Mouse (Mus musculus) CH12.LX (cell line): ENCODE data around the gene Gm20388. TPM values are rescaled to one million over a fixed set of nuclear protein-coding genes. Genes with fewer than 3 reads are reported as not detected.

ENCODE experiments used
- DNase-seq: peaks from one replicate; pipeline ENCODE4 v3.0.0-alpha.2; 2013; ENCODE audit errors: extremely low read depth
- H3K27ac ChIP-seq: 2 replicates; pipeline ENCODE4 v1.5.1; 2012; ENCODE audit warnings: low read depth, mild to moderate bottlenecking, control low read depth, moderate library complexity; ENCODE audit not compliant: insufficient read depth
- H3K27me3 ChIP-seq: replicated peaks from 2 replicates; pipeline ENCODE3; 2012; ENCODE audit warnings: inconsistent platforms
- H3K36me3 ChIP-seq, 2 experiments: replicated peaks in 1 of 2; 2 replicates each; pipeline versions ENCODE3 to v1.6.1; 2012; ENCODE audit warnings: inconsistent platforms in 1 of 2, low read length in 1 of 2, mild to moderate bottlenecking in 1 of 2, mixed read lengths in 1 of 2, moderate library complexity in 1 of 2; ENCODE audit not compliant: control insufficient read depth in 1 of 2, insufficient read depth in 1 of 2
- H3K4me1 ChIP-seq, 2 experiments: 2 replicates each; pipeline ENCODE4 v1.6.1; 2012; ENCODE audit warnings: inconsistent platforms in 1 of 2, moderate library complexity in 1 of 2; ENCODE audit not compliant: insufficient read depth in 2 of 2, control insufficient read depth in 1 of 2
- H3K4me2 ChIP-seq: 2 replicates; pipeline ENCODE4 v1.6.1; 2012; ENCODE audit warnings: low read depth, mild to moderate bottlenecking, control low read depth; ENCODE audit not compliant: poor library complexity, insufficient read depth, severe bottlenecking
- H3K4me3 ChIP-seq, 3 experiments: fragments of 150-350 bp in 1 of 3; sonication (generic) in 1 of 3; replicated peaks in 1 of 3; 2 replicates each; pipeline versions ENCODE3 to v1.5.1; 2011 to 2012; ENCODE audit warnings: low read depth in 2 of 3, low read length in 2 of 3, mild to moderate bottlenecking in 2 of 3, moderate library complexity in 2 of 3, control low read depth in 1 of 3, improper control_type of control experiment in 1 of 3, inconsistent platforms in 1 of 3, mixed read lengths in 1 of 3; ENCODE audit not compliant: poor library complexity in 1 of 3
- H3K79me2 ChIP-seq: replicated peaks from 2 replicates; pipeline ENCODE4 v1.6.1; 2012; ENCODE audit warnings: mild to moderate bottlenecking, moderate library complexity; ENCODE audit not compliant: control insufficient read depth, poor library complexity, insufficient read depth, severe bottlenecking; ENCODE audit errors: extremely low read depth
- H3K9ac ChIP-seq: 2 replicates; pipeline ENCODE4 v1.6.1; 2012; ENCODE audit warnings: low read depth, mild to moderate bottlenecking, control low read depth, moderate library complexity; ENCODE audit not compliant: insufficient read depth
- H3K9me3 ChIP-seq: replicated peaks from 2 replicates; pipeline ENCODE3; 2012; ENCODE audit warnings: low read length, inconsistent platforms, mixed read lengths
- CTCF ChIP-seq, 2 experiments: IDR thresholded peaks in 1 of 2; conservative IDR thresholded peaks in 1 of 2; 2 replicates each; pipeline ENCODE4 v1.5.1; 2011 to 2012; ENCODE audit warnings: low read depth in 2 of 2, low read length in 2 of 2, improper control_type of control experiment in 1 of 2, inconsistent platforms in 1 of 2, mild to moderate bottlenecking in 1 of 2, moderate library complexity in 1 of 2
- E2F4 ChIP-seq: IDR thresholded peaks from 2 replicates; pipeline ENCODE4 v1.6.1; 2011; ENCODE audit warnings: low read depth, low read length, improper control_type of control experiment; ENCODE audit not compliant: insufficient replicate concordance
- ELF1 ChIP-seq: IDR thresholded peaks from 2 replicates; pipeline ENCODE4 v1.6.1; 2014; ENCODE audit warnings: low read depth, mild to moderate bottlenecking, inconsistent platforms, low read length, improper control_type of control experiment
- EP300 ChIP-seq: IDR thresholded peaks from 2 replicates; pipeline ENCODE4 v1.6.1; 2011; ENCODE audit warnings: low read length, improper control_type of control experiment
- ETS1 ChIP-seq: conservative IDR thresholded peaks from 2 replicates; pipeline ENCODE4 v1.6.1; 2012; ENCODE audit warnings: low read depth, mild to moderate bottlenecking, inconsistent platforms, low read length, improper control_type of control experiment, moderate library complexity
- GABPA ChIP-seq: IDR thresholded peaks from 2 replicates; pipeline ENCODE4 v1.6.1; 2012; ENCODE audit warnings: low read depth, low read length, improper control_type of control experiment, inconsistent platforms; ENCODE audit not compliant: insufficient replicate concordance
- IRF4 ChIP-seq: IDR thresholded peaks from 2 replicates; pipeline ENCODE4 v1.6.1; 2014; ENCODE audit warnings: low read depth, mild to moderate bottlenecking, inconsistent platforms, low read length, improper control_type of control experiment
- JUN ChIP-seq: IDR thresholded peaks from 2 replicates; pipeline ENCODE4 v1.6.1; 2011; ENCODE audit warnings: low read depth, mild to moderate bottlenecking, low read length, improper control_type of control experiment, moderate library complexity; ENCODE audit not compliant: insufficient read depth
- JUND ChIP-seq: conservative IDR thresholded peaks from 2 replicates; pipeline ENCODE4 v1.6.1; 2011; ENCODE audit warnings: low read depth, low read length, improper control_type of control experiment
- KAT2A ChIP-seq: IDR thresholded peaks from 2 replicates; pipeline ENCODE4 v1.6.1; 2012; ENCODE audit warnings: low read length, improper control_type of control experiment, inconsistent platforms; ENCODE audit not compliant: insufficient replicate concordance
- MAFK ChIP-seq: IDR thresholded peaks from 2 replicates; pipeline ENCODE4 v1.6.1; 2011; ENCODE audit warnings: low read length, improper control_type of control experiment; ENCODE audit not compliant: insufficient replicate concordance
- MAZ ChIP-seq: IDR thresholded peaks from 2 replicates; pipeline ENCODE4 v1.6.1; 2012; ENCODE audit warnings: low read depth, mild to moderate bottlenecking, inconsistent platforms, low read length, improper control_type of control experiment, moderate library complexity
- MXI1 ChIP-seq: IDR thresholded peaks from 2 replicates; pipeline ENCODE4 v1.6.1; 2011; ENCODE audit warnings: mild to moderate bottlenecking, low read depth, low read length, improper control_type of control experiment
- MYC ChIP-seq: IDR thresholded peaks from 2 replicates; pipeline ENCODE4 v1.6.1; 2011; ENCODE audit warnings: low read depth, mild to moderate bottlenecking, improper control_type of control experiment, low read length
- PAX5 ChIP-seq: IDR thresholded peaks from 2 replicates; pipeline ENCODE4 v1.6.1; 2012; ENCODE audit warnings: low read length, inconsistent platforms, mixed read lengths
- POLR2AphosphoS2 ChIP-seq: IDR thresholded peaks from 2 replicates; pipeline ENCODE4 v1.6.1; 2011; ENCODE audit warnings: low read depth, low read length, improper control_type of control experiment
- RAD21 ChIP-seq: IDR thresholded peaks from 2 replicates; pipeline ENCODE4 v1.6.1; 2011; ENCODE audit warnings: low read depth, mild to moderate bottlenecking, low read length, improper control_type of control experiment, moderate library complexity
- SMC3 ChIP-seq: IDR thresholded peaks from 2 replicates; pipeline ENCODE4 v1.6.1; 2011; ENCODE audit warnings: low read depth, low read length, improper control_type of control experiment
- TCF12 ChIP-seq: IDR thresholded peaks from 2 replicates; pipeline ENCODE4 v1.6.1; 2014; ENCODE audit warnings: low read depth, mild to moderate bottlenecking, inconsistent platforms, low read length, improper control_type of control experiment
- UBTF ChIP-seq: IDR thresholded peaks from 2 replicates; pipeline ENCODE4 v1.6.1; 2012; ENCODE audit warnings: low read depth, mild to moderate bottlenecking, inconsistent platforms, low read length, improper control_type of control experiment, moderate library complexity
- USF1 ChIP-seq: IDR thresholded peaks from 2 replicates; pipeline ENCODE4 v1.6.1; 2014; ENCODE audit warnings: low read depth, mild to moderate bottlenecking, inconsistent platforms, low read length, improper control_type of control experiment
- ZC3H11A ChIP-seq: IDR thresholded peaks from 2 replicates; pipeline ENCODE4 v1.6.1; 2012; ENCODE audit warnings: low read depth, mild to moderate bottlenecking, inconsistent platforms, low read length, improper control_type of control experiment
- ZMIZ1 ChIP-seq: IDR thresholded peaks from 2 replicates; pipeline ENCODE4 v1.6.1; 2012; ENCODE audit warnings: low read depth, mild to moderate bottlenecking, inconsistent platforms, low read length, improper control_type of control experiment
- ZNF384 ChIP-seq: IDR thresholded peaks from 2 replicates; pipeline ENCODE4 v1.6.1; 2012; ENCODE audit warnings: low read depth, low read length, improper control_type of control experiment, inconsistent platforms
- dilution Hi-C: fragments of 300-500 bp; cut with MboI; formaldehyde crosslinking; loops from 2 replicates; pipeline ENCODE4 v1.14.3; 2020; ENCODE audit warnings: low sequenced_read_pairs; ENCODE audit not compliant: extremely low pct_unique_long_range_greater_than_20kb, extremely low pct_ligation_motif_present
- in situ Hi-C: fragments of 300-500 bp; cut with MboI; formaldehyde crosslinking; loops from 3 replicates; pipeline ENCODE4 v1.14.3; 2019; ENCODE audit warnings: low sequenced_read_pairs, low pct_ligation_motif_present, low pct_unique_long_range_greater_than_20kb, mixed read lengths
- polyA plus RNA-seq: library from polyadenylated mRNA; unstranded; fragments of >175 nt; gene quantifications from 2 replicates; pipeline ENCODE4 v1.2.1, GENCODE M21; 2012; ENCODE audit warnings: low read depth; ENCODE audit not compliant: insufficient read length
- total RNA-seq, 2 experiments: library from RNA; depleted of rRNA; stranded (reverse); fragments of 300-350 nt in 1 of 2; fragments of >200 nt in 1 of 2; gene quantifications; 2 replicates each; pipeline ENCODE4 v1.2.3; 2012 to 2014

The Gm20388 gene
- total and polyA plus RNA-seq, 3 experiments: 14.8 to 26.3 (median 22.2) TPM

DNA sequence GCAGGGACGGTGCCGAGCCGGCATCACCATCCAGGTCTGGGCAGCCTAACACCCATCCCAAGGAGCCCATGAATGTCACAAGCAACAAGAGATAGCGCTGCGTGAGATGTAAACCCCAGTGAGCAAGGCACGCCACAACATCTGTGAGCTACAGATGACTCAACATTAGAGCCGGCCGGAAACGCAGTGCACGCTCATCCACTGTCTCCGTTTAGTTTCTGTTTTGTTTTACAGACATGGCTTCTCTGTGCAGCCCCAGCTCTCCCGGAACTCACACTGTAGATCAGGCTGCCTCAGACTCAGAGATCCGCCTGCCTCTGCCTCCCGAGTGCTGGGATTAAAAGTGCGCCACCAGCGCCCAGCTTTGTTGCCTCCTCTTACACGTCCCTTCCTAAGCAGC is 3376.7 kb downstream of the Gm20388 start (continued):
- TF ChIP-seq RAD21: no peak
- TF ChIP-seq MXI1: peak; percentile 63; the same call in 1 of the 2 replicates
- TF ChIP-seq USF1: no peak
- peak; percentile 66 for TF ChIP-seq JUND
- peak; percentile 85 for TF ChIP-seq IRF4

- Histone ChIP-seq H3K4me1 (peaks cover 9 to 17% of the 10 kb centered on the region in 2 experiments; a peak in 3 of 4 replicates), H3K36me3 (peaks cover 40 to 87% of the 10 kb centered on the region in 2 experiments), H3K27me3 (no peaks in the 10 kb centered on the region), H3K9ac (no peak overlapping the region), H3K79me2 (no peaks in the 10 kb centered on the region)
- DNase-seq: peak; percentile 37
- dilution Hi-C loops: no loop called here
- in situ Hi-C loops: no loop called here
- TF ChIP-seq POLR2AphosphoS2: no peak
- TF ChIP-seq KAT2A: no peak
- TF ChIP-seq ETS1: no peak
- no peak for TF ChIP-seq JUN
- TF ChIP-seq JUND: no peak
- TF ChIP-seq ELF1: no peak
- TF ChIP-seq MAFK: no peak
- no peak for TF ChIP-seq GABPA
- no peak for TF ChIP-seq ZMIZ1
- no peak for TF ChIP-seq USF1
- peak; percentile 30 to 77; a peak in 3 of 4 replicates for TF ChIP-seq CTCF (conservative IDR thresholded peaks at IDR 0.05 in 1 of 2, IDR thresholded peaks at IDR 0.05 in 1 of 2; ENCODE audit: low read depth in 2 of 2, low read length in 2 of 2)
- TF ChIP-seq PAX5: no peak
- no peak for TF ChIP-seq ZC3H11A
- TF ChIP-seq MAZ: no peak
- TF ChIP-seq UBTF: no peak
- TF ChIP-seq E2F4: no peak
- no peak for TF ChIP-seq MYC
- no peak for TF ChIP-seq TCF12
- peak; percentile 54 for TF ChIP-seq SMC3
- TF ChIP-seq ZNF384: no peak
- no peak for TF ChIP-seq EP300
- TF ChIP-seq RAD21: peak; percentile 75
- TF ChIP-seq, all 38 proteins: peak for 3
- H3K9me3 ChIP-seq: no peaks in the 10 kb centered on the region
- H3K4me3 ChIP-seq: no peak overlapping the region
- H3K27ac ChIP-seq: no peak overlapping the region
- H3K4me2 ChIP-seq: no peak overlapping the region
Measured at GRCm38 (mm10) chr8:123290166-123290565, 3379.5 kb downstream of the Gm20388 start.
